ENCODE assay signal across 30 mouse cellular contexts in genomic region chr17:51880895-51881622, GRCm38 (mm10). TPM values are rescaled to one million over a fixed set of nuclear protein-coding genes. Genes with fewer than 3 reads are reported as not detected.
DNase-seq lines count a peak whose midpoint lies in the region; ATAC-seq and TF ChIP-seq lines count a peak whose summit lies in the region.
"Had no signal": no experiment of that assay in that cellular context is flagged by ENCODE, and none has a peak within 500 bp of the region (broad histone marks: within the 10 kb centered on the region; RNA-seq: fewer than 3 reads in every experiment).

No protein-coding gene starts in this region.

- no peaks in the 10 kb centered on the region for H3K36me3 ChIP-seq in embryonic facial prominence, embryonic 11.5 days (replicated peaks; ENCODE audit: control insufficient read depth, insufficient read depth, low read depth, low read length)
- no peaks in the 10 kb centered on the region for H3K36me3 ChIP-seq in embryonic facial prominence, embryonic 10.5 days (replicated peaks)
- H3K36me3 ChIP-seq in spleen, adult 2 months (ENCODE audit: control insufficient read depth, insufficient read depth, low read length): no peaks in the 10 kb centered on the region
- H3K36me3 ChIP-seq: embryonic facial prominence, embryonic 13.5 days; heart, embryonic 13.5 days; hindbrain, embryonic 12.5 days; liver, embryonic 12.5 days had no signal

- 75% methylated on average over 8 of the region's 8 CpGs for whole genome bisulfite sequencing in embryonic facial prominence, embryonic 11.5 days
- WGBS in embryonic facial prominence, embryonic 10.5 days: 82% methylated on average over 8 of the region's 8 CpGs
- WGBS in spleen, adult 2 months: 64% methylated on average over 8 of the region's 8 CpGs

- no peaks in the 10 kb centered on the region for H3K9me3 ChIP-seq in embryonic facial prominence, embryonic 11.5 days (replicated peaks; ENCODE audit: control insufficient read depth, low read length)
- no peaks in the 10 kb centered on the region for H3K9me3 ChIP-seq in embryonic facial prominence, embryonic 10.5 days
- H3K9me3 ChIP-seq: embryonic facial prominence, embryonic 13.5 days; heart, embryonic 13.5 days; hindbrain, embryonic 12.5 days; liver, embryonic 12.5 days had no signal

- DNase-seq in embryonic facial prominence, embryonic 11.5 days (ENCODE audit: low spot score): no peak
- DNase-seq in embryonic facial prominence, embryonic 10.5 days (ENCODE audit: low spot score): no peak
- no peak for DNase-seq in spleen, adult 2 months (ENCODE audit: low read depth in 1 of 2, low spot score in 2 of 2)
- DNase-seq in spleen, adult 12 weeks (ENCODE audit: low spot score): no peak
- peak; percentile 40 for DNase-seq in ES-CJ7 (ENCODE audit: low read depth, low spot score)
- peak; percentile 52 for DNase-seq in naive thymus-derived CD4-positive, alpha-beta T cell, adult 2 months (ENCODE audit: low read depth)
- no peak for DNase-seq in adrenal gland, adult 8-10 months
- DNase-seq: adrenal gland, postnatal 25 days; cerebellum, adult 11-12 months; cerebellum, adult 9-11 months; gastrocnemius, adult 2 months; gastrocnemius, postnatal 36 days; heart, adult 2 months; heart, postnatal 14 days; kidney, adult 9 months; kidney, postnatal 10 days; layer of hippocampus, postnatal 36 days; left cerebral cortex, postnatal 4 days; liver, postnatal 0 days; lung, postnatal 36 days; right cerebral cortex, postnatal 25 days; spleen, adult 18-20 months; thymus, postnatal 14 days had no signal

- no peak for TF ChIP-seq CTCF in spleen, adult 2 months (IDR thresholded peaks at IDR 0.05; ENCODE audit: extremely low read depth, insufficient read depth, insufficient read length, insufficient replicate concordance)

- no peak overlapping the region for H3K4me2 ChIP-seq in embryonic facial prominence, embryonic 11.5 days (ENCODE audit: low read depth, low read length)
- H3K4me2 ChIP-seq: embryonic facial prominence, embryonic 13.5 days; heart, embryonic 13.5 days; hindbrain, embryonic 12.5 days; liver, embryonic 12.5 days had no signal

- H3K27ac ChIP-seq in embryonic facial prominence, embryonic 11.5 days (replicated peaks; ENCODE audit: low read depth, low read length): no peak overlapping the region
- H3K27ac ChIP-seq in embryonic facial prominence, embryonic 10.5 days (replicated peaks): no peak overlapping the region
- peak overlapping the region; percentile 60 for H3K27ac ChIP-seq in spleen, adult 2 months (ENCODE audit: insufficient read depth, low read length)
- H3K27ac ChIP-seq: embryonic facial prominence, embryonic 13.5 days; gastrocnemius, adult 2 months; heart, adult 2 months; heart, embryonic 13.5 days; hindbrain, embryonic 12.5 days; liver, embryonic 12.5 days; stomach, postnatal 0 days had no signal

- H3K4me3 ChIP-seq in embryonic facial prominence, embryonic 11.5 days (ENCODE audit: low read depth, low read length): no peak overlapping the region
- no peak overlapping the region for H3K4me3 ChIP-seq in embryonic facial prominence, embryonic 10.5 days
- no peak overlapping the region for H3K4me3 ChIP-seq in spleen, adult 2 months (ENCODE audit: extremely low read depth, insufficient read depth, insufficient read length)
- H3K4me3 ChIP-seq: embryonic facial prominence, embryonic 13.5 days; gastrocnemius, adult 2 months; heart, adult 2 months; heart, embryonic 13.5 days; hindbrain, embryonic 12.5 days; liver, embryonic 12.5 days had no signal

- H3K4me1 ChIP-seq in embryonic facial prominence, embryonic 11.5 days (ENCODE audit: control insufficient read depth, insufficient read depth, low read length): no peaks in the 10 kb centered on the region
- H3K4me1 ChIP-seq in embryonic facial prominence, embryonic 10.5 days: no peaks in the 10 kb centered on the region
- peaks cover 12% of the 10 kb centered on the region; the same call in 1 of the 2 replicates for H3K4me1 ChIP-seq in spleen, adult 2 months (ENCODE audit: control insufficient read depth, insufficient read depth, insufficient read length)
- H3K4me1 ChIP-seq: embryonic facial prominence, embryonic 13.5 days; hindbrain, embryonic 12.5 days; liver, embryonic 12.5 days had no signal

- no peak for TF ChIP-seq POLR2A in spleen, adult 2 months (IDR thresholded peaks at IDR 0.05; ENCODE audit: low read depth, low read length)

- no peak overlapping the region for H3K9ac ChIP-seq in embryonic facial prominence, embryonic 11.5 days (replicated peaks; ENCODE audit: low read length)
- H3K9ac ChIP-seq: embryonic facial prominence, embryonic 13.5 days; heart, embryonic 13.5 days; hindbrain, embryonic 12.5 days; liver, embryonic 12.5 days; liver, postnatal 0 days had no signal

- H3K27me3 ChIP-seq in embryonic facial prominence, embryonic 11.5 days (ENCODE audit: control insufficient read depth, insufficient read depth, low read length): no peaks in the 10 kb centered on the region
- H3K27me3 ChIP-seq in embryonic facial prominence, embryonic 10.5 days (replicated peaks; ENCODE audit: low read depth, poor library complexity, severe bottlenecking): no peaks in the 10 kb centered on the region
- H3K27me3 ChIP-seq in spleen, adult 2 months (ENCODE audit: control insufficient read depth, insufficient read depth, low read length): no peaks in the 10 kb centered on the region
- H3K27me3 ChIP-seq: embryonic facial prominence, embryonic 13.5 days; hindbrain, embryonic 12.5 days; liver, embryonic 12.5 days had no signal

- ATAC-seq in embryonic facial prominence, embryonic 11.5 days (replicated peaks; ENCODE audit: insufficient number of reproducible peaks, low FRiP score, low TSS enrichment, low read depth): 0 out of 2 replicates have a peak, but pooled peaks have one; percentile 56
- ATAC-seq: forebrain, embryonic 16.5 days; intestine, postnatal 0 days; liver, embryonic 12.5 days; liver, postnatal 0 days had no signal

RNA-seq across cellular contexts. Expression of gene Satb1, which starts 48.0 kb away (rescaled TPM):
- polyA plus RNA-seq in embryonic facial prominence, embryonic 11.5 days (2014; fragmentation: Nextera tagmentation; extraction: Ambion mirVana): 17.3 and 18.1 TPM in 2 replicates
- polyA plus RNA-seq in embryonic facial prominence, embryonic 10.5 days (2016; fragmentation: Nextera tagmentation; extraction: Ambion mirVana): 16.3 TPM in 2 replicates
- polyA plus RNA-seq in spleen, adult 2 months (2012; rRNA removed): 43.7 and 46.8 TPM in 2 replicates
- 10 to 100 TPM; 27.1 to 31.6 (median 28.1) TPM for total RNA-seq in adrenal gland, adult 8-10 months (2022)

Comparison
In these comparisons a context has a peak if more than half of its experiments do, and no peak if none do; other contexts are left out.
1. DNase-seq: peak in ES-CJ7 (single experiment) and naive thymus-derived CD4-positive, alpha-beta T cell, adult 2 months (single experiment); none in embryonic facial prominence, embryonic 11.5 days (single experiment), embryonic facial prominence, embryonic 10.5 days (single experiment), spleen, adult 2 months (0 of 2), spleen, adult 12 weeks (single experiment) and adrenal gland, adult 8-10 months (single experiment).